Mouse (Mus musculus) ES-E14 (cell line): ENCODE measurements around the gene Myrf.

Source experiments
- CHD2 ChIP-seq: IDR thresholded peaks from 2 replicates; pipeline ENCODE4 v1.6.1; 2014; ENCODE audit warnings: mild to moderate bottlenecking, low read depth, low read length, inconsistent platforms
- HCFC1 ChIP-seq: IDR thresholded peaks from 2 replicates; pipeline ENCODE4 v1.6.1; 2012; ENCODE audit warnings: low read length, inconsistent platforms, borderline replicate concordance; ENCODE audit not compliant: insufficient read depth
- MAFK ChIP-seq: IDR thresholded peaks from 2 replicates; pipeline ENCODE4 v1.6.1; 2014; ENCODE audit warnings: mild to moderate bottlenecking, low read depth, low read length, inconsistent platforms; ENCODE audit not compliant: insufficient read depth
- ZC3H11A ChIP-seq: IDR thresholded peaks from 2 replicates; pipeline ENCODE4 v1.6.1; 2012; ENCODE audit warnings: low read depth, mild to moderate bottlenecking, inconsistent platforms, low read length, borderline replicate concordance
- ZNF384 ChIP-seq: IDR thresholded peaks from 2 replicates; pipeline ENCODE4 v1.6.1; 2012; ENCODE audit warnings: low read depth, low read length, inconsistent platforms

DNA sequence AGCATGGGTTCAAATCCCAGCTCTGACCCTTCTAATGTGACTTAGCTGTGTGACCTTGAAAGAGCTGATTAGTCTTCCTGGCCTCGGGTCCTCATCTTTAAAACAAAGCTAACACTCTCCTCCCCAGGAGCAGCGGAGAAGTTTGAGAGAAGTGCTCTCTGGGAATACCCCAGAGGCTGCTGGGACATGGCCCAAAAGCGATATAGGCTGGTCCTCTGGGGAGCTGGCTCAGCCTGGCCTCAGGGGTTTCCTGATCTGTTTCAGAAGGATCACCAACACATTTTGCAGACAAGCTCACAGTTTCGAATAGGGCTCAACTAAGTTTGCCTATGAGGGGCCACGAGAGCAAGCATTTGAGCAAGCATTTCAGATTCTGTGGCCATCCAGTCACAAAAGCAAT is 29.8 kb upstream of the Myrf start:
- TF ChIP-seq HCFC1: no peak
- no peak for TF ChIP-seq CHD2
- no peak for TF ChIP-seq MAFK
- no peak for TF ChIP-seq ZNF384
- TF ChIP-seq ZC3H11A: no peak
